Mouse (Mus musculus) heart, postnatal 10 days (tissue): ENCODE data around the gene Ahcyl1. TPM values are rescaled to one million over a fixed set of nuclear protein-coding genes. Genes with fewer than 3 reads are reported as not detected.
A peak's percentile ranks its signal among the peaks of the same experiment; 100 is the strongest.
"Not testable (repeated sequence)": the region's sequence is repeated elsewhere in the genome, so short reads cannot be mapped to it uniquely, and the experiment has no call there.

ENCODE experiments used
- DNase-seq, 2 experiments: peaks; one replicate each; pipeline ENCODE4 v3.0.0; 2021
- intact Hi-C: fragments of 180-260 bp; cut with DNase I; formaldehyde crosslinking; loops from one replicate; pipeline ENCODE4 v1.15.1; 2025
- total RNA-seq, 2 experiments: library from RNA; stranded (reverse); gene quantifications; 2 replicates each; pipeline ENCODE4 v1.2.3; 2021

Gene Ahcyl1
- total RNA-seq, 2 experiments from 2014 or later = 88.7 to 104 TPM

DNA sequence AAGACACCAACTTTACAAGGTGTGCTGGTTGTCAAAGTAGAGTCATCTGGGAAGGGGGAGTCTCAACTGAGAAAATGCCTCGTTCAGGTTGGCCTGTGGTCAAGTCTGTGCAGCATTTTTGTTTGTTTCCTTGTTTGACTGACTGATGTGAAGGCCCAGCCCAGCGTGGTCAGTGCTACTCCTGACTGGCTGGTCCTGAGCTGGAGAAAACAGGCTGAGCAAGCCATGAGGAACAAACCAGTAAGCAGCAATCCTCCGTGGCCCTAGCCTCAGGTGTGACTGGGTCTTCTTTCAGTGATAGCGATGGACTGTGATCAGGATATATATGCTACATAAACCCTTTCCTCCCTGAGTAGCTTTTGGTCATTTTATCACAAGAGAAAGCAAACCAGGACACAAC, 39.5 kb downstream of the Ahcyl1 start:
- intact Hi-C loops = no loop called here
- no peak for DNase-seq

DNA sequence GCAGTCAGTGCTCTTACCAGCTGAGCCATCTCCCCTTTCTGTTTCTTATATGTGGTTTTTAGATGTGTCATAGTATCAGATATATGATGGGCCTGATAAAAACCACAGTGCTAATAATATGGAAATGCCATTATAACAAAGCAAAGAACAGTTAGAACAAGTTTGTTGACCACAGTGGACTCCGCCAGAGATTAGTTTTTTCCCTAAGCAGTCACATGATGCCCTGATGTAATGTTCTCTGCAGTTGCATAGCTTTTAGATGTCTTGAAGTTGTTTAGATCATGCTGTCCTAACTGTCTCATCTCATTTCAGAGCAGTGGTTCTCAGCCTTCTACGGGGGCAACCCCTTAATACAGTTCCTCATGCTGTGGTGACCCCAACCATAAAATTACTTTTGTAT, 40.2 kb downstream of the Ahcyl1 start:
- no peak for DNase-seq
- intact Hi-C loops = no loop called here

DNA sequence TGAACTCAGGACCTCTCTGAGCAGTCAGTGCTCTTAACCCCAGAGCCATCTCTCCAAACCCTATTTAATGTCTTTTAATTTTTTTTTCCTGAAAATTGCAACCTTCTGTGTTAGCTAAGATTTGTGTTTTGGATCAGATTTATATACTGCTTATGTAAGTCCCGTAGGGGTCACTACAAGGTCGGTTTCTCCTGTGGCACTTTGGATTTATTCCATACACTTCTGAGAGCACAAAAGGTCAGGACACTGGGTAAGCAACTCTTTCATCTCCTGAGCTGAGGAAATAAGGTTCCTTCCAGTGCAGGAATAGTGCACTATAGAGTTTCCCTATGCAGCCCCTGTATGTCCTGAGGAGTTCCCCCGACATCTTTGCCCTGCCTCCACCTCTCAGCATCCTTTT, 40.9 kb downstream of the Ahcyl1 start:
- DNase-seq = no peak
- intact Hi-C loops = no loop called here

DNA sequence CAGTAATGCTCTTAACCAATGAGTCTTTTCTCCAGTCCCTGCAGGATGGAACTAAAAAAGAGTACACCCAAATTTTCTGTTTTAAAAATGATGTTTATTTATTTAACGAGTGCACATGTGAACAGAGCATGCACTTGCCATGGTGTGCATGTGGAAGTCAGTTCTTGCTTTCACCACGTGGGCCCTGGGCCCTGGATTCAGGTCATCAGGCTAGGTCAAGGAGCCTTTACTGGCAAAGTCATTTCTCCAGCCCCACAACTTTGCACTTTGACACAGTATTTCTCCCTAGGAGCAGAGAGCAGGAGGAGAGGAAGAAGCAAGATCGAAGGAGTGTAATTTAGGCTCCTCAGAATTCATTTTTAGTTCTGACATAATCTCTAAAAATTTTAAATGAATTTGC, 41.5 kb downstream of the Ahcyl1 start:
- intact Hi-C loops = no loop called here
- DNase-seq = no peak

GRCm38 (mm10) chr3:107652968-107653367, 43.4 kb downstream of the Ahcyl1 start:
- DNase-seq = no peak
- intact Hi-C loops = no loop called here

DNA sequence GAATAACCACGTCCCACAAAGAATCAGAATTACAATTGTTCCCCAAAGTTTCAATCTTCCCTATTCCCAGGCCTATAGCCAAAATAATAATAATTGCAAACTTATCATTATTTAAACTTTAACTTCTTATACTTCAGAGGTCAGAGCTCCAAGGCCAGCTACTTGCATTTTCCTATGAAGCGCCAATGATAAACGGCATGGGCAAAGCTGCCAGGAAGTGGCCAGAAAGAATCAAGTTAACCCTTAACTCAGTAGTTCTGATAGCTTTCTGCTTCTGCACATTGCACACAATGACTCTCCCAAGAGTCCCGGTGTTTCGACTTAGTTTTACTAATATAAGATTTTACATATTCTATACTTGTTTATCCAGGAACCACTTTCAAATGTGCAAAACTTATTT, 46.1 kb downstream of the Ahcyl1 start:
- intact Hi-C loops, DNase-seq: not testable (repeated sequence)

DNA sequence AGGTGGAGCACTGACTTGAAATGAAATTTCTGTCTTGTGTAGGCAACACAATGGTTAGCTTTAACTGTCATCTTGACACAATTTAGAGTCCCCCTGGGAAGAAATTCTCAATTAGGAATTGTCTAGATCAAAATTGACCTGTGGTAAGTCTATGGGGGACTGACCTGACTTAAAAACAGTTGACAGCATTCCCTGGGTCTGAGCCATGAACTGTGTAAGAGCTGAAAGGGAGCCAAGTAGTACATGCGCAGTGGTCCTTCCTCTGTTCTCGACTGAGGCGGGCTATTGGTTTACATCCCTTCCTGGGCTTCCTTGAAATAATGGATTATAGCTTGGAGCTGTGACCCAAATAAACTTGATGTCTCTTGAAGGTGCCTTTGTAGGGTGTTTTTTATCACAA, 49.4 kb downstream of the Ahcyl1 start:
- intact Hi-C loops = no loop called here
- peak; percentile 44 to 66 for DNase-seq

DNA sequence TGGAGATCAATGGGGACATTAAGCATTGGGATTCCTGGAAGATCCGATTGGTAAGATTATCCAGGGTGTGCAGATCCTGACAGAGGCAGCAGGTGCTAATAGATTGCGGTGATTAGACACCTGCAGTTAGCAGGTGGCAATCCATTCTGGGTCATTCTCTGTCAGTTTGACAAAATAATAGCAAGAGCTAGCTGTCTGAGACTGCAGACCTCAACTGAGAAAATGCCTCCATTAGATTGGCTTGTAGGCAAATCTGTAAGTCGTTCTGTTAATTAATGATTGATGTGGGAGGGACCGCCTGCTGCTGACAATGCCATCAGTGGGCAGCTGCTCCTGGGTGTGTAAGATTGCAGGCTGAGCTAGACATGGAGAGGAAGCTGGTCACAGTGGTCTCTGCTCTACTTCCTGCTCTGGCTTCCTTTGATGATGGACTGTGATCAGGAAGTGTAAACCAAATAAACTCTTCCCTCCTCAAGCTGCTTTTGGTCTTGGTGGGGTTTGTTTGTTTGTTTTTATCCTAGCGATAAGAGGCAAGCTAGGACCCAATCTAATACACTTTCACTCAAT, 58.7 kb downstream of the Ahcyl1 start:
- intact Hi-C loops = no loop called here
- DNase-seq = no peak

DNA sequence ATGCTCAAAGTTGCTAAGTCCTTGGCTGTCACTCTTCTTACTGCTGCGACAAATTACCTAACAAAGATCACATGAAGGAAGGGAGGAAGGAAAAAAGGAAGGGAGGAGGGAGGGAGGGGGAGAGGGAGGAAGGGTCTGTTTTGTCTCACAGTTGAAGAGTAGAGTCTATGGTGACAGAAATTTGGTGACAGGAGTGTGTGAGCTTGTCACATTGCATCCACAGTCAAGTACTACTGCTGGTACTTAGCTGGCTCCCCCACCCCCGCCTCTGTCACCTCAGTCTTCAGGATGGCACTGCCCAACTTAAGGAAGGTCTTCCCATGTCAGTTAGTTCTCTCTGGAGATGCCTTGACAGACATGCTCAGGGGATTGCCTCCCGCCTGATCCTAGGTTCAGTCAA, 60.1 kb downstream of the Ahcyl1 start:
- intact Hi-C loops = no loop called here
- DNase-seq = no peak

DNA sequence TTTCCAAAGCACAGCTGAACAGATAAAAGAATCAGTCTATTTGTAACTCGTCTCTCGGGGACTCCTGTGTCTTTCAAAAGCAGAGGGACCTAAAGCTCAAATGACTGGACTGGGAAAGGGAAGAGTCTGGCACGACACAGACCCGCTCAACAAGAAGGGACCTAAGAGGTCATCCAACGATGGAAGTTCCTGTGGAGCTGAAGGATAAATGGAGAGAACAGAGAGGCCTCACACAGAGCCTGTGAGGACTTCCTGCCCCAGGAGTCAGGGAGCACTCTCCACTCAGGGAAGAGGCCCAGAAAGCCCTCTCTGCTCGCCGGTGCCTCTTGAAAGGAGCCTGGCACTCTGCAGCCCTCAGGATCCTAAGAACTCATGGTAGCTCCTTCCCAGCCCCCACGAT, 60.5 kb downstream of the Ahcyl1 start:
- no peak for DNase-seq
- intact Hi-C loops = no loop called here

DNA sequence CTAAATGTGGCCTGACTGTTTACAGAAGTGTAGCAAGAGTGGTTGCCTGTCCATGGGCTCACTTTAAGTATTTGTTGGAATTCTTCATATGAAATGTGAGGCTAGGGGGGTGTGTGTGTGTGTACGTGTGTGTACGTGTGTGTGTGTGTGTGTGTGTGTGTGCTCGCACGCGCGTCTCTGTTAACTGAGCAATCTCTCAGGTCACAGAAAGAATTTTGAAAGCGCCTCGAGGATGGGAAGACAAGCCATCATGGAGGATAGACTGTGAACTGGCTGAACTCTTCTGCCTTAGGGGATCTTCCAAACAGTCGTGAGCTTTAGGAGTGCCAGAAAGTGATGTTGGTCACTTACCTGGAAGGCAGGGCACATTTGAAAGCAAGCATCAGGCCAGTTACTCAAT, 62.5 kb downstream of the Ahcyl1 start:
- intact Hi-C loops = loop anchor here (2.0 kb wide), 1 partner anchor 47 kb away; no protein-coding TSS in a partner anchor
- no peak for DNase-seq

DNA sequence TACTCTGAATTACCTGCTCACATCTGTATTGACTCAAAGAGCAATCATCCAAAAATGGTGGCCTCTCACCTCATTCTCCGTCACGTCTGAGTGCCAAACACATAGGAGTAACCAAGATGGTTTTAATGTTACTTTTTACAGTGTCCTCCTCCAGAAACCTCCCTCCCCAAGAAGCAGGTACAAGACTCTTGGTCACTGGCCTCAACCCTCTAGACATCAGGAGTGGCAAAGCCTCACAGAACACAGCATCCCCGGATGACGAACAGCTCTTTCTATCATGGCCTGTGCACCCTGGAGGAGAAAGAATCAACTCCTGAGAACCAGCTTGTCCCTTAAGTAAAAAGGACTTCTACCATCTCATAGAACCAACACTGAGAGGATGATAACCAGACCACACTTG, 63.6 kb downstream of the Ahcyl1 start:
- intact Hi-C loops = loop anchor here (2.0 kb wide), 1 partner anchor 48 kb away; no protein-coding TSS in a partner anchor
- DNase-seq = no peak

DNA sequence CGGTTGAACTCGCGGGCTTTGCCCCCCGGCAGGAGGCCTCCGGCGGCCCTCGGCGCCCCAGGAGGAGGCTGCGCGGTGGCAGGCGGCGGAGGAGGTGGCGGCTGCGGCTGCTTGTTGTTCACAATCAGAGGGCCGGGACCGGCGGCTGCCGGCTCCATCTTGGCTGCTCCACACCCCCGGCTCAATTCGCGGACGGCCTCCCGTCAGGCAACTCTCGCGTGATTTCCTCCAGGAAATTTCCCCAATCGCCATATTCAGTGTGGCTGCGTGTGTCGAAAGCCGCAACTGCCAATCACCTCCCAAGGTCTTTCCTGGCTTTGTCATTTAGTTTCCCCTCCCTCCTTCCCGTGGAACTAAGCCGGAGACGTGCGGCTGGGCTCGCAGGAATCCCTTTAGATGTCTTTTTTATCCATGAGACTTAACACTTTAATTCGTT, 64.8 kb downstream of the Ahcyl1 start, which contains the start of gene Strip1:
TSS of gene Strip1 (minus strand) at position 172 of the 436 bp plus-strand sequence.
- intact Hi-C loops = no loop called here

GRCm38 (mm10) chr3:107630682-107631522, 65.5 kb downstream of the Ahcyl1 start, which contains the start of gene Gm10961:
Gene Gm10961 (plus strand): TSS chr3:107631322.
- no peak for DNase-seq
- intact Hi-C loops = no loop called here

More for the DNA sequence above, 64.8 kb downstream of the Ahcyl1 start, which contains the start of gene Strip1:
- DNase-seq = peak; percentile 97

DNA sequence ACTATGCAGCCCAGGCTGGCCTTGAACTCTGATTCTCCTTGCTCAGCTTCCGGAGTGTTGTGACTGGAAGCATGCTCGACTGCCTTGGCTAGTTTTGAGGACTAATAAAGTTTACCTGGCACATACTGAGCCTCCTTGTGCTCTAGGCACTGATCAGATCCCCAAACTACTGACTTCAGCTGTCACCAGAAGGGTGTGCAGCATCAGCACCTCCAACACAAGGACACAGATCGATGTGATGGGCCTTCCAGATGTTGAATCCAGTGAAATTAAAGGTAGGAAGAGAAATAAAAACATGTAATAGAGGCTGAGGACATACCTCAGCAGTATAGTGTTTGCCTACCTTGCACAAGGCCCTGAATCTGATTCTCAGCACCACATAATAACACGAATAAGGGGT, 66.9 kb downstream of the Ahcyl1 start:
- intact Hi-C loops = no loop called here
- no peak for DNase-seq

DNA sequence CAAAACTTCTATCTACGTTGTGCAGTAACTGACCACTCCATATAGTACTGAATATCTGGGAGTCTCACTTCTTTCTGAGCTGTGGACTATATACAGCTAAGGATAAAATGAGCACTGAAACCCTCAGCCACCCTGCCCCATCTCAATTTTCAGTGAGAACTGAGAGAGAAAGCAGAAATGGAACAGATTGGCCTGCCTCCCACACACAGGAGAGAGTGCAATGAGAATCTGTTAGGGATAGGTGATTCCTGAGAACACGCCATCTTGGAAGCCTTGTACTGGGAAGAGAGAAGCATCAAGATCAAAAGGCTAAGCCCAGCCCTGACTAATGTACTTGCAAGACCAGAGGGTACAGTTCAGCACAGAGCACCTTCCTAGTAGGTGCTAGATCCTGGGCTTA, 67.8 kb downstream of the Ahcyl1 start:
- intact Hi-C loops = no loop called here
- no peak for DNase-seq

DNA sequence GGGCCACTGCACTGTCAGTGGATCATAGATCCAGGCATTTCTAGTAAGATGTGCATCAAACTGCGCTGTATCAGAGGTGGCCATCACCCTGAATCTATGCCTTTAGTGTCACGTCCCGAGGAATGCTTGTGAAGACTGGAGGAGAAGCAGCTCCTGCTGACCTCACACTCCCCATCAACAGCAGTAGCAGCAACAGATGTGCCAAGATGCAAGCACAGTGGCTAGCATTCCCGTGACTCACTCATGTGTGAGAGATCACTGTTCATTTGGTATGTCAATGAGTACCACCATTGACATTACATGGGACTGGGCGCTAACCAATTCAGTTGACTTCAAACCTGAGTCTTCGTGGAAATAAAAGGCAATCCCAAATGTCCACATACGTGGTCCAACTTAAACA, 68.7 kb downstream of the Ahcyl1 start:
- intact Hi-C loops = no loop called here

DNA sequence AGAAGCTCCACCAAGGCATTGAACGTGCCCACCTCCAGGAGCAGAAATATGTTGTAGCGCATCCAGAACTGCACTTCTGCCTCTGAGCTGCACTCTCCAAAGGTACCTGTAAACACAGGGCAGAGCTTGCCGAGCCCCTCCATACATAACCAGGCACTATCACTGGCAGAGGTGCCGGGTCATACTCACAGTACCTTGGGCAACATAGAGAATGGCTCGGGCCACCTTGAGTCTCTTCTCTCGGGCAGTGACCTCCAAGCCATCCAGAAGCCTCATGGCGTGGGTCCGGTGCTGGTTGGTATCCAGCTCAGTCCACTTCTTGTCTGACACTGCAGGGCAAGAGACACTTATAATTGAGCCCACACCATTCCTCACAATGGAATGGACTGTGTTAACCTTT, 69.6 kb downstream of the Ahcyl1 start:
- intact Hi-C loops = no loop called here
- DNase-seq = no peak

More for the DNA sequence above, 68.7 kb downstream of the Ahcyl1 start:
- DNase-seq = no peak

GRCm38 (mm10) chr3:107625536-107625935, 70.8 kb downstream of the Ahcyl1 start:
- intact Hi-C loops = no loop called here
- DNase-seq = no peak

GRCm38 (mm10) chr3:107624424-107624823, 71.9 kb downstream of the Ahcyl1 start:
- intact Hi-C loops = no loop called here
- no peak for DNase-seq

- DNase-seq = no peak
- intact Hi-C loops = no loop called here
Observed at GRCm38 (mm10) chr3:107622537-107622936, 73.8 kb downstream of the Ahcyl1 start.
